Mouse (Mus musculus): ENCODE results near the gene Rpa2.
A peak's percentile ranks its signal among the peaks of the same experiment; 100 is the strongest.
"Not testable (repeated sequence)": the region's sequence is repeated elsewhere in the genome, so short reads cannot be mapped to it uniquely, and the experiment has no call there.

The Rpa2 gene

GRCm38 (mm10) chr4:132762602-132763001 is 5.5 kb upstream of the Rpa2 start:
- no peak for DNase-seq (ENCODE audit: low read depth, low spot score)

GRCm38 (mm10) chr4:132763125-132763524 is 5.0 kb upstream of the Rpa2 start:
- not testable (repeated sequence) for DNase-seq (ENCODE audit: low read depth, low spot score)

GRCm38 (mm10) chr4:132771776-132772175 is 3.6 kb downstream of the Rpa2 start:
- no peak for DNase-seq (ENCODE audit: low read depth, low spot score)

- DNase-seq (ENCODE audit: low read depth, low spot score), result no peak
Observed at GRCm38 (mm10) chr4:132774905-132775304, 6.8 kb downstream of the Rpa2 start.

- DNase-seq (ENCODE audit: low read depth, low spot score), result peak; percentile 85
Observed at GRCm38 (mm10) chr4:132776764-132777163, 8.6 kb downstream of the Rpa2 start.

- no peak for DNase-seq (ENCODE audit: low read depth, low spot score)
Observed at GRCm38 (mm10) chr4:132778562-132779201, 10.6 kb downstream of the Rpa2 start.

GRCm38 (mm10) chr4:132780288-132780687 is 12.2 kb downstream of the Rpa2 start:
- DNase-seq (ENCODE audit: low read depth, low spot score), result no peak

- no peak for DNase-seq (ENCODE audit: low read depth, low spot score)
Observed at GRCm38 (mm10) chr4:132783732-132784131, 15.6 kb downstream of the Rpa2 start.

- no peak for DNase-seq (ENCODE audit: low read depth, low spot score)
Observed at GRCm38 (mm10) chr4:132785228-132785627, 17.1 kb downstream of the Rpa2 start.

- no peak for DNase-seq (ENCODE audit: low read depth, low spot score)
Observed at GRCm38 (mm10) chr4:132789731-132790130, 21.6 kb downstream of the Rpa2 start.

- DNase-seq (ENCODE audit: low read depth, low spot score), result peak; percentile 46
Observed at GRCm38 (mm10) chr4:132793322-132794004, 25.3 kb downstream of the Rpa2 start.

- DNase-seq (ENCODE audit: low read depth, low spot score), result no peak
Observed at GRCm38 (mm10) chr4:132794028-132794427, 25.9 kb downstream of the Rpa2 start.

GRCm38 (mm10) chr4:132794760-132795159 is 26.6 kb downstream of the Rpa2 start:
- no peak for DNase-seq (ENCODE audit: low read depth, low spot score)

GRCm38 (mm10) chr4:132795171-132795570 is 27.0 kb downstream of the Rpa2 start:
- DNase-seq (ENCODE audit: low read depth, low spot score), result no peak

GRCm38 (mm10) chr4:132796196-132796886 is 28.2 kb downstream of the Rpa2 start, which contains the start of gene Themis2:
Themis2 (minus strand) TSS chr4:132796387.
- peak; percentile 89 for DNase-seq (ENCODE audit: low read depth, low spot score)

GRCm38 (mm10) chr4:132797461-132797860 is 29.3 kb downstream of the Rpa2 start:
- DNase-seq (ENCODE audit: low read depth, low spot score), result no peak

- no peak for DNase-seq (ENCODE audit: low read depth, low spot score)
Observed at GRCm38 (mm10) chr4:132798028-132798427, 29.9 kb downstream of the Rpa2 start.

GRCm38 (mm10) chr4:132798666-132799065 is 30.5 kb downstream of the Rpa2 start:
- not testable (repeated sequence) for DNase-seq (ENCODE audit: low read depth, low spot score)

GRCm38 (mm10) chr4:132799845-132800244 is 31.7 kb downstream of the Rpa2 start:
- no peak for DNase-seq (ENCODE audit: low read depth, low spot score)

GRCm38 (mm10) chr4:132801176-132802077 is 33.3 kb downstream of the Rpa2 start:
- DNase-seq (ENCODE audit: low read depth, low spot score), result no peak

- peak; percentile 65 for DNase-seq (ENCODE audit: low read depth, low spot score)
Observed at GRCm38 (mm10) chr4:132802171-132802637, 34.1 kb downstream of the Rpa2 start.
